Mouse (Mus musculus) stomach, embryonic 16.5 days (tissue): Measurements from ENCODE around the gene Mettl8. TPM values are rescaled to one million over a fixed set of nuclear protein-coding genes. Genes with fewer than 3 reads are reported as not detected.

ENCODE experiments used
- ATAC-seq: fragments of 200-750 bp; cut with Nextera tagmentation; 2 replicates; pipeline ENCODE4 v1.8.0; 2017; ENCODE audit warnings: moderate number of reproducible peaks, moderate TSS enrichment; ENCODE audit not compliant: insufficient read depth, low FRiP score
- H3K27ac ChIP-seq: fragments of 300-500 bp; sonication (generic); 2 replicates; pipeline ENCODE4 v1.5.1; 2014; ENCODE audit warnings: low read length
- H3K27me3 ChIP-seq: fragments of 300-500 bp; sonication (generic); 2 replicates; pipeline ENCODE4 v1.6.1; 2014; ENCODE audit warnings: low read length, control low read depth, mixed read lengths; ENCODE audit not compliant: control insufficient read depth, insufficient read depth
- H3K36me3 ChIP-seq: fragments of 300-500 bp; sonication (generic); 2 replicates; pipeline ENCODE4 v1.6.1; 2014; ENCODE audit warnings: low read length; ENCODE audit not compliant: control insufficient read depth, insufficient read depth
- H3K4me1 ChIP-seq: fragments of 300-500 bp; sonication (generic); 2 replicates; pipeline ENCODE4 v1.6.1; 2014; ENCODE audit warnings: low read length, control low read depth, mixed read lengths; ENCODE audit not compliant: control insufficient read depth, insufficient read depth
- H3K4me2 ChIP-seq: fragments of 300-500 bp; sonication (generic); 2 replicates; pipeline ENCODE4 v1.6.1; 2014; ENCODE audit warnings: low read depth, low read length, mixed read lengths
- H3K4me3 ChIP-seq: fragments of 300-500 bp; sonication (generic); replicated peaks from 2 replicates; pipeline ENCODE4 v1.5.1; 2014; ENCODE audit warnings: mild to moderate bottlenecking, low read length
- H3K9ac ChIP-seq: fragments of 300-500 bp; sonication (generic); 2 replicates; pipeline ENCODE4 v1.6.1; 2014; ENCODE audit warnings: low read length
- H3K9me3 ChIP-seq: fragments of 300-500 bp; sonication (generic); replicated peaks from 2 replicates; pipeline ENCODE4 v1.6.1; 2016; ENCODE audit warnings: low read length, control low read depth; ENCODE audit not compliant: control insufficient read depth
- WGBS: fragments of 180-500 bp; shearing (Covaris S2); extraction: QIAGEN DNeasy Blood & Tissue Kit; methylation state at CpG from one replicate; pipeline ENCODE4 v1.1.7; 2014; 5-methylcytosine and 5-hydroxymethylcytosine counted together
- polyA plus RNA-seq: library from polyadenylated mRNA; unstranded; fragments of >200 nt; fragmentation: Nextera tagmentation; extraction: Ambion mirVana; gene quantifications from 2 replicates; pipeline ENCODE4 v1.2.1, GENCODE M21; 2015

The Mettl8 gene
- polyA plus RNA-seq, 1 experiment from 2014 or later, result 17.6 TPM

GRCm38 (mm10) chr2:70974769-70975168 is 80.6 kb downstream of the Mettl8 start:
- 95% methylated on average over 6 of the region's 6 CpGs for WGBS
- ATAC-seq, result no peak
- no peaks in the 10 kb centered on the region for H3K27me3 ChIP-seq
- H3K9me3 ChIP-seq, result no peaks in the 10 kb centered on the region
- no peak overlapping the region for H3K9ac ChIP-seq
- H3K27ac ChIP-seq, result no peak overlapping the region
- H3K4me3 ChIP-seq, result no peak overlapping the region
- 0 out of 2 replicates have a peak, but pooled peaks cover 3% of the 10 kb centered on the region for H3K36me3 ChIP-seq
- H3K4me1 ChIP-seq, result no peaks in the 10 kb centered on the region
- no peak overlapping the region for H3K4me2 ChIP-seq

GRCm38 (mm10) chr2:70972795-70973518 is 82.4 kb downstream of the Mettl8 start:
- WGBS, result 63% methylated on average over 16 of the region's 16 CpGs
- no peak for ATAC-seq

GRCm38 (mm10) chr2:70970158-70970741 is 85.1 kb downstream of the Mettl8 start:
- ATAC-seq, result no peak
- Histone ChIP-seq H3K4me3 (no peak overlapping the region), H3K27me3 (no peaks in the 10 kb centered on the region), H3K27ac (no peak overlapping the region), H3K9ac (no peak overlapping the region), H3K4me1 (no peaks in the 10 kb centered on the region), H3K36me3 (no peaks in the 10 kb centered on the region), H3K4me2 (no peak overlapping the region), H3K9me3 (no peaks in the 10 kb centered on the region)
- WGBS, result 41% methylated on average over 7 of the region's 7 CpGs

More at GRCm38 (mm10) chr2:70972795-70973518, 82.4 kb downstream of the Mettl8 start:
- Histone ChIP-seq H3K36me3 (0 out of 2 replicates have a peak, but pooled peaks cover 3% of the 10 kb centered on the region), H3K27ac (no peak overlapping the region), H3K27me3 (no peaks in the 10 kb centered on the region), H3K9me3 (no peaks in the 10 kb centered on the region), H3K4me1 (no peaks in the 10 kb centered on the region), H3K4me2 (no peak overlapping the region), H3K4me3 (no peak overlapping the region), H3K9ac (no peak overlapping the region)

- no peak overlapping the region for H3K4me3 ChIP-seq
- no peak for ATAC-seq
- no peak overlapping the region for H3K27ac ChIP-seq
- H3K4me2 ChIP-seq, result no peak overlapping the region
- H3K36me3 ChIP-seq, result no peaks in the 10 kb centered on the region
- H3K9ac ChIP-seq, result no peak overlapping the region
- H3K9me3 ChIP-seq, result no peaks in the 10 kb centered on the region
- H3K4me1 ChIP-seq, result no peaks in the 10 kb centered on the region
- 83% methylated on average over 2 of the region's 2 CpGs for whole genome bisulfite sequencing
- H3K27me3 ChIP-seq, result no peaks in the 10 kb centered on the region
These were observed 87.1 kb downstream of the Mettl8 start for GRCm38 (mm10) chr2:70968305-70968704.

GRCm38 (mm10) chr2:70967216-70967615 is 88.2 kb downstream of the Mettl8 start:
- Histone ChIP-seq H3K4me1 (no peaks in the 10 kb centered on the region), H3K36me3 (no peaks in the 10 kb centered on the region), H3K4me3 (no peak overlapping the region), H3K9ac (no peak overlapping the region), H3K27me3 (no peaks in the 10 kb centered on the region), H3K9me3 (no peaks in the 10 kb centered on the region), H3K27ac (no peak overlapping the region), H3K4me2 (no peak overlapping the region)
- WGBS, result 80% methylated on average over 1 of the region's 1 CpGs
- ATAC-seq, result no peak

- Histone ChIP-seq H3K27me3 (no peaks in the 10 kb centered on the region), H3K4me1 (no peaks in the 10 kb centered on the region), H3K4me2 (no peak overlapping the region), H3K9ac (no peak overlapping the region), H3K36me3 (no peaks in the 10 kb centered on the region), H3K27ac (no peak overlapping the region), H3K4me3 (no peak overlapping the region), H3K9me3 (no peaks in the 10 kb centered on the region)
- 89% methylated on average over 2 of the region's 2 CpGs for WGBS
- ATAC-seq, result no peak
These were observed 90.6 kb downstream of the Mettl8 start for GRCm38 (mm10) chr2:70964809-70965208.

GRCm38 (mm10) chr2:70962921-70963320 is 92.5 kb downstream of the Mettl8 start:
- 90% methylated on average over 1 of the region's 1 CpGs for WGBS
- no peak overlapping the region for H3K4me3 ChIP-seq
- ATAC-seq, result no peak

GRCm38 (mm10) chr2:70961086-70961941 is 94.1 kb downstream of the Mettl8 start:
- Histone ChIP-seq H3K4me3 (no peak overlapping the region), H3K36me3 (no peaks in the 10 kb centered on the region), H3K9me3 (no peaks in the 10 kb centered on the region), H3K4me2 (no peak overlapping the region), H3K4me1 (no peaks in the 10 kb centered on the region), H3K27ac (no peak overlapping the region), H3K27me3 (no peaks in the 10 kb centered on the region), H3K9ac (no peak overlapping the region)
- no peak for ATAC-seq
- WGBS, result 66% methylated on average over 6 of the region's 6 CpGs

More at GRCm38 (mm10) chr2:70962921-70963320, 92.5 kb downstream of the Mettl8 start:
- no peaks in the 10 kb centered on the region for H3K9me3 ChIP-seq
- no peaks in the 10 kb centered on the region for H3K4me1 ChIP-seq
- H3K4me2 ChIP-seq, result no peak overlapping the region
- H3K9ac ChIP-seq, result no peak overlapping the region
- H3K36me3 ChIP-seq, result no peaks in the 10 kb centered on the region
- H3K27me3 ChIP-seq, result no peaks in the 10 kb centered on the region
- no peak overlapping the region for H3K27ac ChIP-seq

GRCm38 (mm10) chr2:70960090-70960489 is 95.3 kb downstream of the Mettl8 start:
- Histone ChIP-seq H3K27ac (no peak overlapping the region), H3K36me3 (no peaks in the 10 kb centered on the region), H3K9me3 (no peaks in the 10 kb centered on the region), H3K27me3 (no peaks in the 10 kb centered on the region), H3K4me1 (no peaks in the 10 kb centered on the region), H3K4me3 (no peak overlapping the region), H3K9ac (no peak overlapping the region), H3K4me2 (no peak overlapping the region)
- ATAC-seq, result no peak
- 81% methylated on average over 6 of the region's 6 CpGs for WGBS
